19 mouse cellular contexts compared by ENCODE assay signal in genomic region chr6:8495109-8495826, GRCm38 (mm10). TPM values are rescaled to one million over a fixed set of nuclear protein-coding genes. Genes with fewer than 3 reads are reported as not detected.
DNase-seq lines count a peak whose midpoint lies in the region; ATAC-seq lines count a peak whose summit lies in the region.
"Had no signal": no experiment of that assay in that cellular context is flagged by ENCODE, and none has a peak within 500 bp of the region (broad histone marks: within the 10 kb centered on the region; RNA-seq: fewer than 3 reads in every experiment).

No protein-coding gene starts in this region.

- H3K4me3 ChIP-seq in lung, embryonic 15.5 days, result no peak overlapping the region
- H3K4me3 ChIP-seq: midbrain, embryonic 15.5 days had no signal

- H3K4me1 ChIP-seq in lung, embryonic 15.5 days, result 0 out of 2 replicates have a peak, but pooled peaks cover 6% of the 10 kb centered on the region
- H3K4me1 ChIP-seq: midbrain, embryonic 15.5 days had no signal

- ATAC-seq in lung, embryonic 15.5 days (ENCODE audit: borderline replicate concordance, extremely low read depth, low FRiP score, low TSS enrichment), result no peak
- peak; percentile 89 for ATAC-seq in activated CD4-positive, CD25-positive, alpha-beta regulatory T cell, adult 4 months
- peak; percentile 88 for ATAC-seq in granulocyte monocyte progenitor cell, adult 5-6 weeks (replicated peaks; ENCODE audit: poor library complexity, severe bottlenecking)
- ATAC-seq in monocyte, adult 5-6 weeks (replicated peaks; ENCODE audit: insufficient number of reproducible peaks, low FRiP score, low TSS enrichment, poor library complexity, severe bottlenecking), result peak; percentile 76
- ATAC-seq: midbrain, embryonic 15.5 days had no signal

- 74% methylated on average over 5 of the region's 5 CpGs for WGBS in lung, embryonic 15.5 days

- no peak overlapping the region for H3K9ac ChIP-seq in lung, embryonic 15.5 days
- H3K9ac ChIP-seq: midbrain, embryonic 15.5 days had no signal

- 0 out of 2 replicates have a peak overlapping the region, but pooled peaks have one; percentile 17 for H3K27ac ChIP-seq in lung, embryonic 15.5 days
- H3K27ac ChIP-seq: midbrain, embryonic 15.5 days; stomach, postnatal 0 days had no signal

- DNase-seq in lung, postnatal 10 days, result no peak
- no peak for DNase-seq in layer of hippocampus, adult 8-10 months (ENCODE audit: low spot score in 2 of 2)
- no peak for DNase-seq in left cerebral cortex, adult 9 months (ENCODE audit: low spot score in 2 of 2)
- DNase-seq: adrenal gland, postnatal 10 days; cerebellum, adult 18-20 months; cerebellum, postnatal 36 days; heart, adult 18-20 months; heart, postnatal 4 days; kidney, adult 9 months; liver; right cerebral cortex, adult 18-20 months; spleen, adult 18-20 months; thymus, postnatal 14 days had no signal

- no peak overlapping the region for H3K4me2 ChIP-seq in lung, embryonic 15.5 days
- H3K4me2 ChIP-seq: midbrain, embryonic 15.5 days had no signal

- H3K36me3 ChIP-seq in lung, embryonic 15.5 days, result no peaks in the 10 kb centered on the region
- H3K36me3 ChIP-seq: midbrain, embryonic 15.5 days had no signal

- H3K9me3 ChIP-seq in lung, embryonic 15.5 days, result no peaks in the 10 kb centered on the region
- H3K9me3 ChIP-seq: midbrain, embryonic 15.5 days had no signal

- no peaks in the 10 kb centered on the region for H3K27me3 ChIP-seq in lung, embryonic 15.5 days
- H3K27me3 ChIP-seq: midbrain, embryonic 15.5 days had no signal

RNA-seq across cellular contexts. Expression of gene Glcci1, which starts 14.1 kb away (rescaled TPM):
- 8.7 and 10.6 TPM in 2 replicates for polyA plus RNA-seq in lung, embryonic 15.5 days (2015; fragmentation: Nextera tagmentation; extraction: Ambion mirVana)
- polyA plus RNA-seq in activated CD4-positive, CD25-positive, alpha-beta regulatory T cell, adult 4 months (2017; shearing (Covaris generic)), result 10 to 100 TPM; 18.9 to 29.2 TPM
- 3.7 and 5.7 TPM in 2 replicates for total RNA-seq in granulocyte monocyte progenitor cell, adult 5-6 weeks (2014; fragmentation: Nextera tagmentation)
- 2.6 and 3.1 TPM in 2 replicates for total RNA-seq in granulocyte monocyte progenitor cell, adult 5-6 weeks (2017)
- total RNA-seq in monocyte, adult 5-6 weeks (2017), result 15.1 to 25.3 TPM (median 19.9 TPM) in 3 replicates
- 100 to 1,000 TPM in 1 of 4 experiments, 10 to 100 TPM in 3; 86.4 to 114 (median 93.2) TPM for total RNA-seq in layer of hippocampus, adult 8-10 months (2022)
